Mouse (Mus musculus): Measurements from ENCODE around the gene Prkca.

- no peak for TF ChIP-seq CTCF (IDR thresholded peaks at IDR 0.05; ENCODE audit: extremely low read depth, insufficient read depth, low read length)
- no peak for TF ChIP-seq POLR2A (IDR thresholded peaks at IDR 0.05; ENCODE audit: extremely low read depth, insufficient read depth, low read length)
Observed at GRCm38 (mm10) chr11:108101280-108101950, 242.3 kb downstream of the Prkca start.
